Mouse (Mus musculus): Measurements from ENCODE around the gene H2al1a.
"Not testable (repeated sequence)": the region's sequence is repeated elsewhere in the genome, so short reads cannot be mapped to it uniquely, and the experiment has no call there.

Gene H2al1a

DNA sequence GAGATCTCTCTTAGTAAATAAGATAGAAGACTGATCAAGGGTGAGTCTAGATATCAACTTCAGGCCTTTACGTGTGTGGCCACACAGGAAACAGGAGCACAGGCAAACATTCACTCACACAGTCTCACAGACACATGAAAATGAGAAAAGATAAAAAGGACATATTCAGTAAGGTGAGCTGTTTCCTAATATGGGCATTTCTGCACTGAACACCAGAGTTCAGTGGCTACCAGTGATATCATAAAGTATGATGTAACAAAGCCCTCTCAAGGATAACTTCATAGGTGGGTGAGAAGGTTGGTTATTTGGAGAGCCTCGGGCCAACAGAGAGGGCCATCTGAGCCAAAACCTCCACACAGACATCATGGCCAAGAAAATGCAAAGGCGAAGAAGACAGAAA is at the start of gene H2al1a:
Gene H2al1a, plus strand, starts transcription at position 301 of the 400 bp plus-strand sequence.
- not testable (repeated sequence) for DNase-seq (ENCODE audit: low spot score)

DNA sequence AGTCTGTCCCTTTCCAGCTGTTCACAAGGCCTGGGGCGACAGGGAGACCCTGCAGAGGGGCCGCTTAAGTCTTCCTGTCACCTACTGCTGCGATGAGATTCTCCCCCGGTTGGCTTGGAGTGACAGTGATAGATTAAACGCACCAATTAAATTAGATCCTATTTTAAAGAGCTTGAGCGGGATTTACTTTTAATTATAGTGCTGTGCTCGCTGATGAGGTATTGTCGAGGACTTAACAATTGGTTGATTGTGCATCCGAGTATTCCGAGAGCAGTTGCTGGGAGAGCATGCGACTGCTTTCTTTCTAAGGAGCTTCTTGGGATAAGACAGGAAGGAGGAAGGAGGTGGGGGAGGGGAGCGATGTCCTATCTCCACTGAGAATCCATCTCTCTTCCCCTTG is 48.9 kb upstream of the H2al1a start:
- DNase-seq (ENCODE audit: low spot score): no peak

DNA sequence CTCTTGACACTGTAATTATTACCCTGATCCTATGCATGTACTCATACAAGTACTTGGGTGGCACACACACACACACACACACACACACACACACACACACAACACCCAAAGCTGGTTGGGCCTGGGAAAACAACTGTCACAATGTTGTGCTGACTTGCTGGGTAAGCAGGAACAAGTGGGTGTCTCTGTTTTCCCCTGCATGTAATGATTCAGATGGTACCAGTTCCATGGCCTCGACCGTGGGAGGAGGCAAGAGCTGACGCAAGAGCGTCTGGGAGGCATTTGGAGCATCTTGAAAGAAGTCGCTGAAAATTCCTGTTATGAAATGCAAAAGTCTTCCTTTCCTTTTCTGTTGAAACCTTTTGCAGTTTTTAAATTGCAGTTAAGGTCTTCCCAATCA is 45.0 kb upstream of the H2al1a start:
- no peak for DNase-seq (ENCODE audit: low spot score)

DNA sequence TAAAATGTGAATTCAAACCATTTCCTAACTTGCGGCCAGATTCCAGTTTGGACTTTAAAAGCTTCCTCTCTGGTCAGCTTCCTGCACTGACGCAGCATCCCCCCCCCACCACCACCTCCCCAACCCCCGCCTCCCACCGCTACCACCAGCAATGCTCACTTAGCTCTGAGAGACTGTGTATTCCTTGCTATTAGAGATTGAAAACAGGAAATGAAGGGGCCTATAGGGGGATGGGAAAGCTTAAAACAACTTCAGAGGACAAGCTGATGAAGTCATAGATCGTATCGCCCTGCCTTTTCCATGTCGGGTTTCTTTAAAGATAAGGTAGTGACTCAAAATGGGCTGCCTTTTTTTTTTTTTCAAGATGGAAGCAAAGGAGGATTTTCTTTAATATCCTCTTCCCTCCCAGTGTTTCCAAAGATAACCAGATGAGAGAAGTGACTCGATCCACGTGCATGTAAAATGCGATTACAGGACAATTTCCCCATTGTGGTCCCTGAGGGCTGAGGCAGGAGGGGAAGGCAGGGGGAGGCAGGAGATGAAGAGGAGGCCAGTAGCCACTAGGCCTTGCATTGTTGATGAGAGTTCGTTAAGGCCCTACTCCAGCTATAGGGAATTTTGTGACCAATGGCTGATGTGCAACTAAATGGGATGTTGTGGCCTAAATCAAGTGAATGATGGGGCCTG is 44.4 kb upstream of the H2al1a start:
- no peak for DNase-seq (ENCODE audit: low spot score)

DNA sequence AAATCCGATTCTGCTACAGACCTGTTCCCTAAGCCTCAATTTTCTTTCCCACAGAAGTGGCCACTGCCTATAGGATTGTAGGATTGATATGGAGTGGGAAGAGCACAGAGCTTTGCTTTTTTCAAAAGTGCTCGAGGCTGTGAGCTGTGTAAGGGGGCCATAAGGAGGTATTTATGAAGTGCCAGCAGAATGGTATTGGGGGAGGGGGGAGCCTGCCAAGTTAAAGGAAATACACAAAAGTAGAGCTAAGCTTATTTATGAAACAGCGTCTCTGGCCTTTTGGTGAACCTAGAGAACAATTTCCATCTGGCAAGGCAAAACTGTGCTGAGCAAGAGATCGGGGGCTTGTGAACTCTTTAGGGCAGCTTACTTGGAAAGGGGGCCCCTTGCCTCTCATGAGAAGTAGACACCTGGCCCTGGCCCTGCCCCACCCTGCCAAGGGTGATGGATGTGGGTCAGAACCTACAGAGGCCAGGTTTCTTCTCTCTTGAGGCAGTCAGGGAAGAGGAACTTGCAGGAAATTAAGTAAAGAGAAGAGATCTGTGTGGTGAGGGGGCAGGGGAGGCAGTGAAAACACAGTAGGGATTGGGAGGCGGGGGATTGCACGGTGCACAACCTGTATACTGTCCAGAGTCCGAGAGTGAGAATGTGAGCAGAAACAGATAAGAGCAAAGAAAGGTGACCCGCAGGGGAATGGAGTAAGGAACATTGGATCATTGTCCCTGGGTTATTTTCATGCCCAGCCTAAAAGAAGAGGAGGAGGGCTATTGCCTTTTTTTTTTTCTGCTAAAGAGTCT is 43.3 kb upstream of the H2al1a start:
- no peak for DNase-seq (ENCODE audit: low spot score)

DNA sequence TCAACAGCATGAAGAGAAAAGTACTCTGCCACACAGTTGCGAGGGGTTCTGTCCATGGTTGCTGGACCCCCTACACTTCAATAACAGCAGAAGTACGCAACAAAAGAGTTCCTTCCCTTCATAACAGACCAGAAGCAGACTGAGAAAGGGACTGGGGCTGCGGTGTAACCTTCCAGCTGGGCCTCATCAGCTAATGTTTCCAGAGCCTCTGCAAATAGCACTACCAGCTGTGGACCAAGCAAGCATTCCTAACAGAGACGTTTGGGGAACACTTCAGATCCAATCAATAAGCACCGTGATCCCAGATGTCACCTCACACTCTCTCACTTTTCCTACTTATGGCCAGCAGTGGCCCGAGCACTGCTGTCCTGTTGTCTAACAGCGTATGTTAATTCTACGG is 34.1 kb upstream of the H2al1a start:
- DNase-seq (ENCODE audit: low spot score): no peak

DNA sequence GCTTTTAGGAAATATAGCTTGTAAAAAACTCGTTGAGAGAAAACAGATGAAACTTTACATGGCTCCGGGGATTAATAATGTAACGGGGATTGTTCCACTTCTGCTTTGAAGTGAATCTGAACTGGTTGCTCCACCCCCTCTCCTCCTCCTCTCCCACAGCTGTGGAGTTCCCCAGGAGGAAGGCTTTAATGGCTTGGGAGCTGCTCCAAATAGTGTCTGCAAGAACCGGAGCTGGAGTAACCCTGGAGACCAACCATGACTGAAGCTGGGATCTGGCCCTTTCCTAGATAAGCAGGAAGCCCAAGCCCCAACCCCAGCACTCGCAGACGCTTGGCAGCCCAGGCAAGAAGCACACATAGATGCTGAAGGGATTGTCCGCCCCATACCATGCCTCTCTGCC is 31.3 kb upstream of the H2al1a start:
- DNase-seq (ENCODE audit: low spot score): no peak

DNA sequence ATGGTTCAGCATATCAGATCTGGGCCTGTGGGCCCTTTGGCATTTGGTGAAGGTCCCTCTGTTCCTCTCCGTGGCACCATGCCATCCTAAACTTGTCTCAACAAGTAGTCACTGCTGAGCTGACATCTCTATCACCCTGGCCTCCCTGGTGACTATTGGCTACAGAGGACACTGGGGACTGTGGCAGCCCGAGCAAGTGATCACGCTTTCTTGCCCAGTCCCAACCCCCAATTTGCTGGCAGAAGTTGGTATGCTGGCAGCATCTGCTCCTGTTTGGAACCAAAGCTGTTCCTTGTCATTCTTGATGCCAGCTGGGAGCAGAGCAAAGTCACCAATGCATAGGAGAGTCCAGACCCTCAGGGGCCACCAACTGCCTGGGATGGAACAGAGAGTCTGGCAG is 30.0 kb upstream of the H2al1a start:
- DNase-seq (ENCODE audit: low spot score): no peak

DNA sequence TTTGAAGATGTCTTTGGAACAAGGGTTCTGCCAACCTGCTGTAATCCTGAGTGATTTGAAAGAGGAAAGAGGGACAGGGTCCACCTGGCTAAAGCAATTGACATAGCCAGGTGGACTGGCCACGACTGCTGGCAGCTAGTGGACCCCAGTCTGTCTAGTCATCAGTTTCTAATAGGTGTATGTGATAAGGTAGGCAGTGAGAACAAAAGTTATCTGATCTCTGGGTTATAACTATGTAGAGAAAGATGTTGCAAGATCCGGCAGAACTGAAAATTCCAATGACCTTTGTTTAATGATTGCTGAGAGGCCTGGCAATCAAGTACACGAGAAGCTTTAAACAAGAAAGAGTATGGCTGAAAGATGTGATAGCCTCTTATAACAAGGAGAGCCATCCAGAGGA is 25.9 kb upstream of the H2al1a start:
- no peak for DNase-seq (ENCODE audit: low spot score)

DNA sequence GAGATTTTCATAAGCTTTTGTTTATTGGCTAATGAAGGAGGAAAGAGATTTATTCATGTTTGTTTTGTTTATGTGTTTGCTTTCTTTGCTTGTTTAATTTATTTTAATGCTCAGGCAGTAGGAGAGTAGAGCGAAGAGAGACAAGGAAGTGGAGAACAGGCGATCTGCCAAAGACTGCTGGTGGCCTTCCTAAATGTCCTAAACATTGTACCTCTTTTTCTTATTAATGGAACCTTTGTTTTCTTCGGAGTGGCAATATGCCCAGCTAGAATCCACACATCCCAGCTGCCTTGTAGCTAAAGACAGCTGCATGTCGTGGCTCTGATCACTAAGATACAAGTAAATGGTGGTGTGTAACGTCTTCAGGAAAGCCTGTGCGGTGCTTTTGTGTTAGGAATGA is 22.0 kb upstream of the H2al1a start:
- no peak for DNase-seq (ENCODE audit: low spot score)

DNA sequence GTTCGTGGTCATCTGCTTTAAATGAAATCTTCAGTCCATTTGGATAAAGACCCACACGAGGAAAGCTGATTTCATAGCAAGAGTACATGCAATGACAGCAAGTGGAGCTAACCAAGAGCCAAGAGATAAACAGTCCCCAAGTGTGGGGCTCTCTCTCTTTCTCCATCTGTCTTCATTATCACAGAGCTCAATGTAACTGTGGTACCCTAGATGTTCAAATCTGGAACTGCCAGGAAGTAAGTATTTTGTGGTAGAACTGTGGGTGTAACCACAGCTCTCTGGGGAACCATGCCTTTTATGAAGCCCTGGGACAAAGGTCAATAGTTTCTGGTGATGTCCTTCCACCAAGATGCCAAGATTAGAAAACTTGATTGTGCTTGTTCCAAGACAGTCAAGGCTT is 18.3 kb upstream of the H2al1a start:
- no peak for DNase-seq (ENCODE audit: low spot score)

DNA sequence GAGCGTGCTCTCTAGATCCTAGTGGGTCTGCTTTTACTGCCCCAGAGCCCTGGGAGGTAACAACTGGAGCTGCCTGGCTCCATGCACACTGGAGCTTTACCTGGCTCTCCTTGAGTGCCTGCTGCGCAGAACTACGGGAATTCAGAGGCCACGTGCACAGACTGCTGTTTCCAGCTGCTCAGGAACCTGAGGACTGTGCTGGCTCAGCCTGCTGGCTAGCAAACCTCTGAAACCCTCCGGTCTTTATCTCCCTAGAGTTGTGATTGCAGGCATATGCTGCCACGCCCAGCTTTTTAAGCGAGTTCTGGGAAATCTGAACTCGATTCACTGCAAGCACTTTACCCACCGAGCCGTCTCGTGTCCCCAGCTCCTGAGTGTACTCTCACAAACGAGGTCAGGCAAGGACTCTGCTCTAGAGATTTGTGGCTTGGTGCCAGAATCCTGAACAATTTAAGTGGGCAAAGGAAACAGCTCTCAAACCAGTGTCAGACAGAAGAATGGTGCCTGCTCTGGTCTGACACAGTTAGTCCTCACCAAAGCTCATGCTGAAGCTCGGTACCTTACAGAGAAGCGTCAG is 10.7 kb upstream of the H2al1a start:
- DNase-seq (ENCODE audit: low spot score): no peak

DNA sequence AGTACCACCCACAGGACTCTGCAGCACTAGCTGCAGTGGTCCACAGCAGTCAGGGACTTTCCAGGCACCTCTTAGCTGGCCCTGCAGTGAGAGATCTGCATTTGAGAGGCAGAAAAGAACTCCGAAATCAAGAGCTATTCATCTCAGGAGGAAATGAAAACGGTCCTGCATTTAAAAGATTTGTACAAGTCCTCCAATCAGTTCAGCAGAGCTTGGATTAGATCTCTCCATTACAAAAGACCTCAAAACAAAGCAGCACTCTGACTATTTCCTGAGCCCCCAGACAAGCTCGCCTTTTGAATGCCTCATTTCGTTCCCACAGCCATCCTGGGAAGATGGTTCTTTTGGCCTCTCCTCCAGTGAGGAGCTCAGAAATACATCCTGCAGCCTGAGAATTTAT is 9.8 kb upstream of the H2al1a start:
- DNase-seq (ENCODE audit: low spot score): no peak

DNA sequence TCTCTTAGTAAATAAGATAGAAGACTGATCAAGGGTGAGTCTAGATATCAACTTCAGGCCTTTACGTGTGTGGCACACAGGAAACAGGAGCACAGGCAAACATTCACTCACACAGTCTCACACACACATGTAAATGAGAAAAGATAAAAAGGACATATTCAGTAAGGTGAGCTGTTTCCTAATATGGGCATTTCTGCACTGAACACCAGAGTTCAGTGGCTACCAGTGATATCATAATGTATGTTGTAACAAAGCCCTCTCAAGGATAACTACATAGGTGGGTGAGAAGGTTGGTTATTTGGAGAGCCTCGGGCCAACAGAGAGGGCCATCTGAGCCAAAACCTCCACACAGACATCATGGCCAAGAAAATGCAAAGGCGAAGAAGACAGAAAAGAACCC is 3.1 kb downstream of the H2al1a start, which contains the start of gene H2al1b:
Gene H2al1b, plus strand, starts transcription at position 301 of the 400 bp plus-strand sequence.
- not testable (repeated sequence) for DNase-seq (ENCODE audit: low spot score)

DNA sequence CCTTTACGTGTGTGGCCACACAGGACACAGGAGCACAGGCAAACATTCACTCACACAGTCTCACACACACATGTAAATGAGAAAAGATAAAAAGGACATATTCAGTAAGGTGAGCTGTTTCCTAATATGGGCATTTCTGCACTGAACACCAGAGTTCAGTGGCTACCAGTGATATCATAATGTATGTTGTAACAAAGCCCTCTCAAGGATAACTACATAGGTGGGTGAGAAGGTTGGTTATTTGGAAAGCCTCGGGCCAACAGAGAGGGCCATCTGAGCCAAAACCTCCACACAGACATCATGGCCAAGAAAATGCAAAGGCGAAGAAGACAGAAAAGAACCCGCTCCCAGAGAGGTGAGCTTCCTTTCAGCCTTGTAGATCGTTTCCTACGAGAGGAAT is 6.3 kb downstream of the H2al1a start, which contains the start of gene H2al1c:
Gene H2al1c, plus strand, starts transcription at position 301 of the 400 bp plus-strand sequence.
- DNase-seq (ENCODE audit: low spot score): not testable (repeated sequence)

DNA sequence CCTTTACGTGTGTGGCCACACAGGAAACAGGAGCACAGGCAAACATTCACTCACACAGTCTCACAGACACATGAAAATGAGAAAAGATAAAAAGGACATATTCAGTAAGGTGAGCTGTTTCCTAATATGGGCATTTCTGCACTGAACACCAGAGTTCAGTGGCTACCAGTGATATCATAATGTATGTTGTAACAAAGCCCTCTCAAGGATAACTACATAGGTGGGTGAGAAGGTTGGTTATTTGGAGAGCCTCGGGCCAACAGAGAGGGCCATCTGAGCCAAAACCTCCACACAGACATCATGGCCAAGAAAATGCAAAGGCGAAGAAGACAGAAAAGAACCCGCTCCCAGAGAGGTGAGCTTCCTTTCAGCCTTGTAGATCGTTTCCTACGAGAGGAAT is 9.5 kb downstream of the H2al1a start, which contains the start of gene H2al1d:
Gene H2al1d, plus strand, starts transcription at position 301 of the 400 bp plus-strand sequence.
- DNase-seq (ENCODE audit: low spot score): not testable (repeated sequence)

DNA sequence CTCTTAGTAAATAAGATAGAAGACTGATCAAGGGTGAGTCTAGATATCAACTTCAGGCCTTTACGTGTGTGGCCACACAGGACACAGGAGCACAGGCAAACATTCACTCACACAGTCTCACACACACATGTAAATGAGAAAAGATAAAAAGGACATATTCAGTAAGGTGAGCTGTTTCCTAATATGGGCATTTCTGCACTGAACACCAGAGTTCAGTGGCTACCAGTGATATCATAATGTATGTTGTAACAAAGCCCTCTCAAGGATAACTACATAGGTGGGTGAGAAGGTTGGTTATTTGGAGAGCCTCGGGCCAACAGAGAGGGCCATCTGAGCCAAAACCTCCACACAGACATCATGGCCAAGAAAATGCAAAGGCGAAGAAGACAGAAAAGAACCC is 12.6 kb downstream of the H2al1a start, which contains the start of gene H2al1e:
Gene H2al1e, plus strand, starts transcription at position 301 of the 400 bp plus-strand sequence.
- DNase-seq (ENCODE audit: low spot score): not testable (repeated sequence)

DNA sequence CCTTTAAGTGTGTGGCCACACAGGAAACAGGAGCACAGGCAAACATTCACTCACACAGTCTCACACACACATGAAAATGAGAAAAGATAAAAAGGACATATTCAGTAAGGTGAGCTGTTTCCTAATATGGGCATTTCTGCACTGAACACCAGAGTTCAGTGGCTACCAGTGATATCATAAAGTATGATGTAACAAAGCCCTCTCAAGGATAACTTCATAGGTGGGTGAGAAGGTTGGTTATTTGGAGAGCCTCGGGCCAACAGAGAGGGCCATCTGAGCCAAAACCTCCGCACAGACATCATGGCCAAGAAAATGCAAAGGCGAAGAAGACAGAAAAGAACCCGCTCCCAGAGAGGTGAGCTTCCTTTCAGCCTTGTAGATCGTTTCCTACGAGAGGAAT is 15.8 kb downstream of the H2al1a start, which contains the start of gene H2al1f:
Gene H2al1f, plus strand, starts transcription at position 301 of the 400 bp plus-strand sequence.
- DNase-seq (ENCODE audit: low spot score): not testable (repeated sequence)

DNA sequence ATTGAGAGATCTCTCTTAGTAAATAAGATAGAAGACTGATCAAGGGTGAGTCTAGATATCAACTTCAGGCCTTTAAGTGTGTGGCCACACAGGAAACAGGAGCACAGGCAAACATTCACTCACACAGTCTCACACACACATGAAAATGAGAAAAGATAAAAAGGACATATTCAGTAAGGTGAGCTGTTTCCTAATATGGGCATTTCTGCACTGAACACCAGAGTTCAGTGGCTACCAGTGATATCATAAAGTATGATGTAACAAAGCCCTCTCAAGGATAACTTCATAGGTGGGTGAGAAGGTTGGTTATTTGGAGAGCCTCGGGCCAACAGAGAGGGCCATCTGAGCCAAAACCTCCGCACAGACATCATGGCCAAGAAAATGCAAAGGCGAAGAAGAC is 18.9 kb downstream of the H2al1a start, which contains the start of gene H2al1g:
Gene H2al1g, plus strand, starts transcription at position 301 of the 400 bp plus-strand sequence.
- not testable (repeated sequence) for DNase-seq (ENCODE audit: low spot score)

DNA sequence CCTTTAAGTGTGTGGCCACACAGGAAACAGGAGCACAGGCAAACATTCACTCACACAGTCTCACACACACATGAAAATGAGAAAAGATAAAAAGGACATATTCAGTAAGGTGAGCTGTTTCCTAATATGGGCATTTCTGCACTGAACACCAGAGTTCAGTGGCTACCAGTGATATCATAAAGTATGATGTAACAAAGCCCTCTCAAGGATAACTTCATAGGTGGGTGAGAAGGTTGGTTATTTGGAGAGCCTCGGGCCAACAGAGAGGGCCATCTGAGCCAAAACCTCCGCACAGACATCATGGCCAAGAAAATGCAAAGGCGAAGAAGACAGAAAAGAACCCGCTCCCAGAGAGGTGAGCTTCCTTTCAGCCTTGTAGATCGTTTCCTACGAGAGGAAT is 22.1 kb downstream of the H2al1a start, which contains the start of gene H2al1h:
Gene H2al1h, plus strand, starts transcription at position 301 of the 400 bp plus-strand sequence.
- not testable (repeated sequence) for DNase-seq (ENCODE audit: low spot score)

DNA sequence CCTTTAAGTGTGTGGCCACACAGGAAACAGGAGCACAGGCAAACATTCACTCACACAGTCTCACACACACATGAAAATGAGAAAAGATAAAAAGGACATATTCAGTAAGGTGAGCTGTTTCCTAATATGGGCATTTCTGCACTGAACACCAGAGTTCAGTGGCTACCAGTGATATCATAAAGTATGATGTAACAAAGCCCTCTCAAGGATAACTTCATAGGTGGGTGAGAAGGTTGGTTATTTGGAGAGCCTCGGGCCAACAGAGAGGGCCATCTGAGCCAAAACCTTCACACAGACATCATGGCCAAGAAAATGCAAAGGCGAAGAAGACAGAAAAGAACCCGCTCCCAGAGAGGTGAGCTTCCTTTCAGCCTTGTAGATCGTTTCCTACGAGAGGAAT is 25.3 kb downstream of the H2al1a start, which contains the start of gene H2al1i:
Gene H2al1i, plus strand, starts transcription at position 301 of the 400 bp plus-strand sequence.
- not testable (repeated sequence) for DNase-seq (ENCODE audit: low spot score)

DNA sequence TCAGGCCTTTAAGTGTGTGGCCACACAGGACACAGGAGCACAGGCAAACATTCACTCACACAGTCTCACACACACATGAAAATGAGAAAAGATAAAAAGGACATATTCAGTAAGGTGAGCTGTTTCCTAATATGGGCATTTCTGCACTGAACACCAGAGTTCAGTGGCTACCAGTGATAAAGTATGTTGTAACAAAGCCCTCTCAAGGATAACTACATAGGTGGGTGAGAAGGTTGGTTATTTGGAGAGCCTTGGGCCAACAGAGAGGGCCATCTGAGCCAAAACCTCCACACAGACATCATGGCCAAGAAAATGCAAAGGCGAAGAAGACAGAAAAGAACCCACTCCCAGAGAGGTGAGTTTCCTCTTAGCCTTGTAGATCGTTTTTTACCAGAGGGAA is 28.5 kb downstream of the H2al1a start, which contains the start of gene H2al1j:
Gene H2al1j, plus strand, starts transcription at position 301 of the 400 bp plus-strand sequence.
- DNase-seq (ENCODE audit: low spot score): not testable (repeated sequence)
